Mouse (Mus musculus) large intestine, adult 2 months (tissue): Measurements from ENCODE around the gene Vps26b. TPM values are rescaled to one million over a fixed set of nuclear protein-coding genes. Genes with fewer than 3 reads are reported as not detected.
A peak's percentile ranks its signal among the peaks of the same experiment; 100 is the strongest.

Source experiments
- DNase-seq: peaks from one replicate; pipeline ENCODE4 v3.0.0-alpha.2; 2012; ENCODE audit warnings: low read depth, low spot score
- WGBS: fragments of 180-500 bp; shearing (Covaris S2); methylation state at CpG from one replicate; pipeline ENCODE4 v1.1.7; 2018; 5-methylcytosine and 5-hydroxymethylcytosine counted together
- polyA plus RNA-seq: library from polyadenylated mRNA; depleted of rRNA; stranded (reverse); fragments of >200 nt; gene quantifications from 2 replicates; pipeline ENCODE4 v1.2.3, GENCODE M21; 2012; rRNA removed

The Vps26b gene
- polyA plus RNA-seq, result 15.1 and 24.5 TPM in 2 replicates

DNA sequence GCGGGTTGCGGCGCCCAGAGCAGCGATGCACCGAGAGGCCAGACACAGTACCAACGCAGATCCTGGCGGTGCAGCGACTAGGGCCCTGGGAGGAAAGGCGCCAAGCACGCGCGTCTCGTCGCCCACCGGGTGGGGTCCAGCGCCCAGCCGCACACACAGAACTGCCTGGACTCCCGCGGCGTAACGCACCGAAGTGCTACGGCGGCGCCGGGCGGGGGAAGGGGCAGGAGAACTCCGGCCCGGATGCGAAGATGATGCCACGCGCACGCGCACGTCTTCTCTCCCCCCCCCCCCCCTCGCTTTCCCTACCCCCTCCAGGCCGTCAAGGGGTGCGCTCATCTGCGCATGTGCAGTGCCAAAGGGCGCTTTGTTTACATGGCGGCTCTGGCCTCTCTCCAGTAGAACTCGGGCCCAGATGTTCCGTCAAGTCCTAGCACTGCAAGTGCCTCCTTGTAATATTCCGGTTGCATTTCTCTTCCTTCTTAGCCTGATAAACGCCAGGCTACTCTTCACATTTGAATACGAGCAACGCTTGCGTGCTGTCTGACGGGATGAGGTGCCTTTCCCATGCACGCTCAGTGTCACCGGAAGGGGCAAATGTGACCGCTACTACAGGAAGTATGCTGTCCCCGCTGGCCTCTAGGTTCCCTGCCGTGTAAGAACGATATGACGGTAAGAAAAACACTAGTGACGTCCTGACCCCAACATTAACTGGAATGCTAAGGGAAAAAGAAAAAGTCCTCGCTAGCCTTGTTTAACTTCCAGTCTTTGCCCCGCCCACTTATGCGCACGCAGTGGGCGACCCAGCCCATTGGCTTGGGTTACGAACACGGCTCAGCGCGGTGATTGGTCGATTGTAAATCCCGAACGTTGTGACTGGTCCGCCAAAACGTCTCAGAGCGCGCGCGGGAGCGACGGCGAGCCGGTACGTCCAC is at the start of gene Vps26b, which contains the start of gene Ncapd3:
Vps26b (minus strand) TSS at position 238 of the 935 bp plus-strand sequence.
Ncapd3 (plus strand) TSS at position 348 of the 935 bp plus-strand sequence.
- DNase-seq, result peak; percentile 91
- under 1% methylated on average over 80 of the region's 80 CpGs for WGBS

DNA sequence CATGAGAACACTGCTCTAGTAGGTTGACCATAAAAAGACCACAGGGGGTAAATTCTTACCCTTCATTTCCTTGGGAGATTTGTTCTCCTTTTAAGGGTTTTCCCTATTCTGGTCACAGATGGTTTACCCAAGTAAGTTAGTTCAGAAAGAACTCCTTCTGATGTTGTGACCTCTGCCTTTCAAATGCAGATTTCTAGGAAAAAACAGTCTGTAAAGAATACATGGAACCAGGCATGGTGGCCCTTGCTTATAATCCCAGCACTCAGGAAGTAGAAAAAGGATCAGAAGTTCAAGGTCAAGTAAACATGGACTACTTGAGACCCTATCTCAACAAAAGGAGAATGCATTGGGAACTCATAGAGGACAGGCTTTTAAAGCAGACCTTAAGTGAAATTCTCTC is 45.9 kb upstream of the Vps26b start:
- no peak for DNase-seq

DNA sequence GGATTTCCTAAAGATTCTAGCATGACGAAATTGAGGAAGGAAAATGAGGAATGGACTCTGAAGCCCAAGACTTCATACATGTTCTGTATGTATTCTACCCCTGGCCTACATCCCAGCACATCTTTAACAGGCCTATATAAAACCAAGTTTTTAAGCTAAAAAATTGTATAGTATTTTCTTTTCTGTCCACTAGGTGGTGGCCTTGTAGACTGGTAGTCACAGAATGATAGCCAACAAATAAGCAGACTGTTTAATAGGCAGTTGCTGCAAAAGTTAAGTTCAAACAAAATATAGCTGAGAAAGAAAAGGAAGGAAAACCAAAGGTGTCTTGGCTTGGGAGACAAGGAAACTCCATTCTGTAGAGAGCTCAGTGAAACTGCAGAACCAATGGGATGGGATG is 44.8 kb upstream of the Vps26b start:
- 86% methylated on average over 1 of the region's 1 CpGs for WGBS
- no peak for DNase-seq

DNA sequence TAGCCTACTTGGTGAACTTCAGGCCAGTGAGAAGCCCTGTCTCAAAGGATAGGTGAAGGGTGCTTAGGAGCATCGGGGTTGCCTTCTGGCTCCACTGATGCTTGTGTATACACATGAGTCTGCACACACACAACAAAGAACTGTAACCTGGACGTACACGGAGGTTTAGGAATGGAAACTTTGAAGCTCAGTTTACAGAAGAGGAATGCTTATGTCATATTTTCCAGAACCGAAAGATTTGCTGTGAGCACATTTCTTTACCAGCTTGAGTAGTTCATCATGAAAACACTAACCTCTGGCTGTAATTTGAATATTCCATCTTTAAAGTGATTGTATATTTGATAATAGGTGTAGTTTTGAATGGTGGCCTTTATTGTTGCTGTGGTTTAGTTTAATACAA is 41.0 kb upstream of the Vps26b start:
- WGBS, result 81% methylated on average over 4 of the region's 4 CpGs
- no peak for DNase-seq

DNA sequence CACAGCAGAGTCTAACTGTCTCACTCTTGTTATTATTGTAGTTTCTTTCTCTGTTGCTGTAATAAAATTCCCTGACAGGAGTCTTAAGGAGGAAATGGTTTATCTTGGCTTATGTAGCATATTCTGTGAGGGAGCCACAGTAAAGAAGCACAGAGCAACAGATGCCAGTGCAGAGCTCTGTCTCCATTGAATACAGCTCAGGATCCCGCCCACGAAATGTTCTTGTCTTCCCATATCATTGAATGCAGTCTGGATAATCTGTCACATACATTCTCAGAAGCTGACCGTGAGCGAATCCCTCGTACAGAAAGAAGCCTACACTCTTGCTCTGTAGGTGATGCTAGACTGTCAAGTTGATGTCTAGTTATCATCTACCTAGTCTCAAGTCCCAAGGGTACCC is 28.5 kb upstream of the Vps26b start:
- WGBS, result 87% methylated on average over 5 of the region's 5 CpGs
- DNase-seq, result no peak

DNA sequence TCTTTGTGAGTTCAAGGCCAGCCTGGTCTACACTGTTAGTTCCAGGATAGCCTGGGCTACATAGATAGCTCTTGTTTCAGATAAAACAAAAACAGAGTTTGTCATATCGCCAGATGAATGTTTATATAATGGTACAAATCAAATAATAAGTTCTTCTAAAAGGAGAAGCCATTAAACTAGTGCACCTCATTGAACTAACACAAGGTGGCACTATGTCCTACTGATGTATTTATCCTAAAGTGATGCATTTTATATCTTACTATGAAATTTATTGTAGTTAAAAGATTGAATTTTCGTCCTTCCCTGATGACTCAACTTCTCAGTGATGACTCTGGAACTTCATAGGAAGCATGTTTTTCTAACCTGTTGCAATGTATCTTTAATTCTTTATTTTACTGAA is 19.6 kb upstream of the Vps26b start:
- WGBS, result 73% methylated on average over 2 of the region's 2 CpGs
- DNase-seq, result no peak

DNA sequence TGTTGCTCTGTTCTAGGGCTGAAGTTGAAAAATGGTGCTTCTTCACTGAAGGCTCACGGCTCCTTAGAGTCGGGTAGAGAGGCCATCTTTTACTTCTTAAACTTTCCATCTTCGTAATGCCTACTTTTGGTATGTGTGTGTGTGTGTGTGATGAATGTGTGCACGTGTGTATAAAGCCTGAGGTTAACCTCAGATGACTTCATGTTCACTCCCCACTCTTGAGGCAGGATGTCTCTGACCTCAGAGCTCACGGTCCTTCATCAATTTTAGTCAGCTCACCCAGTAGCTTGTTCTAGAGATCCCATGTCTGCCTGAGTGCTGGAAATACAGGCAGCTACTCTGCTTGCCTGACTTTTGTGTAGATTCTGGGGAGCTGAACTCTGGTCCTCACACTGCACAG is 14.0 kb upstream of the Vps26b start:
- whole genome bisulfite sequencing, result 80% methylated on average over 5 of the region's 5 CpGs
- DNase-seq, result no peak

DNA sequence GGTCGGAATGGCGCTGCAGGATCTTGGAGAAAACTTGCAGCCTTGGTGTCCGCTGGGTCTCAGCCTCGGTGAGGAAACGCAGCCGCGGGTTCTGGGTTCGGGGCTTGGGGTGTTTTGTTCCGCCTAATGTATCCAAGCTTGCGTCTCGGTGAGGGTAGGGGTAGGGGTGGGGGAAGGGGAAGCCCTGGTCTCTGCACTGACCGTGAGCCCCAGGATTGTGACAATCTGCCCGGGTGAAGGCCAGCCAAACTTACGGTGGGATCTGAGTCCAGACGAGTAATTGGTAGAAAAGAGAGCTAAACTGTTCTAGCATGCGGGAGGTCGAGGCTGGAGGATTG is 867 bp upstream of the Vps26b start:
- WGBS, result under 1% methylated on average over 17 of the region's 17 CpGs

DNA sequence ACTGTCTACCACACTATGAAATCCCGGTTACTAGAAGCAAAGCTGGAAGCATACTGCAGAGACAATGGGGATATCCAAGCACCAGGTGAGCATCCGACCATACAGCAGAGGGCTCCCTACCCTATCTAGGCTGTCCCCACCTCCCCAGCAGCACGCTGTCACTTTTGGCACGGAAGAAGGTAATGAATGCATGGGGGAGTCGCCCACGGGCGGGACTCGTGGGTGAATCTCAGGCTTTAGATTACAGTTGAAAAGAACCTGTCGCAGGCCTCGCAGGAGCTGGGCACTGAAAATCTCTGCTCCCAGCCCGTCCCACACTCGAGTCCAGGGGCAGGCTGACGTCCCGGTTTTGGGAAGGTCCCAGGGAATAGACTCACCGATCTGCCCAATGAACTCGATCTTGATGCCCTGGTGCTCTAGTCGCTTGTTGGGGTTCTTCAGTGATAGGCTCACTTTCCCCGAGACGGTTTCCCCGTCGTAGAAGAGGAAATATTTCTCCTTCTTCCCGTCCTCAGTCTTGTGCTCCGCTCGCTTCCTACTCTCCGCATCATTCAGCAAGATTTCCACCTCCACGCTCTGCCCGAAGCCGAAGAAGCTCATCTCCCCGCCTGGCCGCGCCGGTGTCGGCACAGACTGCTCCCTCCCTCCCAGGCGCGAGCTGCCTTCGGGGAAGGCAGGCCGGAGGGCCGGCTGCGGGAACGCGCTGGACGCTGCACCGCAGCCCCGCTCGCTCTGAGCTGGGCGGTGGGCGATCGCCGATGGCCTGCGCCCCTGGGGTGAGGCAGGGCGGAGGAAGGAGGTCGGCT is 640 bp downstream of the Vps26b start:
- WGBS, result under 1% methylated on average over 52 of the region's 52 CpGs
- peak; percentile 27 for DNase-seq

More for the DNA sequence above, 867 bp upstream of the Vps26b start:
- DNase-seq, result peak; percentile 4

DNA sequence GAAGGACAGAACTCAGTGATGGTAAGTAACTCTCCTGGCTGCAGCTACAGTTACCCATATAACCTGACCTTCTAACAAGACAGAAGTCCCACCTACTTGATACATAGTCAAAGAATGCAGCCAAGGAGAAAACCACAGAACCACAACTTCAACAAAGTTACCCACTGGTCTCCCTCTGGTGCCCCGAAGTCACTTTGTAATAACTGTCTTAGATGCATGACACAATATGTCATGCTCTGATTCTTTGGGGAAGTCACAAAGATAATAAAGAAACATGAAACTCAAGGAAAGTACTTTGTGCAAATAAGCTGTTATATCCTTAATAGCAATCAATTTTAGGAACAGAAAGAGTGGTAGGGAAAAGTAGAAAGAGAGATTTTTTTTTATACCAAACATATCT is 3.2 kb downstream of the Vps26b start:
- WGBS, result 43% methylated on average over 1 of the region's 1 CpGs
- no peak for DNase-seq

DNA sequence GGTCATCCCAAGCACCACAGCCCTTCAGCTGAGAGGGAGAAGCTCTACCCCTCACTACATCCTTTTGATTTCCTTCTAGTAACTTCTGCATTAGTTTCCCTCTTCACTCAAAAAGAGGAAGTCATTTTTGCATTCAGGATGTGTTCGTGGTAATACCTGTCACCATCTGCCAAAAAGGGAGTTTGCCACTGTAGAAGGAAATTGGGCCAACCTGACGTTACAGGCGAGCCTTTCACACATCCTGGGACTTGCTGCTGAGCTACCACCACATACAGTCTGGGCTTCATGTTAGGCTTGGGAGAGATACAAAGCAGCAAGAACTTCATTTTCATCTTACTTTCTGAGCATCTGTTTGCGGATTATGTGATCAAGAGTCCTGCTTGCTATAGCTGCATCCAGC is 6.2 kb downstream of the Vps26b start:
- 67% methylated on average over 4 of the region's 4 CpGs for WGBS
- no peak for DNase-seq

DNA sequence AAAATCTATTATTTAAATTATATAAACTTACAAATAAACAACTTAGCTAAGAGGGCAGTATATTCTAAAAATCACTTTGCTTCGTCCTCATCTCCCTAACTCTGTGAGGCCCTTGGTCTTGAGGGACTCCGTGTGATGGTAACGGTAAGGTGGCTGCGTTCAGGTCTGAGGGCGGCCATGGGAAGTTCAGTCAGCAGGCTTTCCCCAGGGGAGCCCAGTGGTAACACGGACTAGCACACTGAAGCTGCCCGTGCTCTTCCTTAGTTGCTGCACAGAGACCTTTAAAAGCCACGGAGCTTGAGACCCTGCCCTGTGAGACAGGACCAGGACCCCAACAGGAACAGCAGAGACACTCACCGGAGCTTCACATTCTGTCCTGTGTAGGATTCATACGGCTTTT is 10.9 kb downstream of the Vps26b start:
- DNase-seq, result no peak
- WGBS, result 94% methylated on average over 10 of the region's 10 CpGs

DNA sequence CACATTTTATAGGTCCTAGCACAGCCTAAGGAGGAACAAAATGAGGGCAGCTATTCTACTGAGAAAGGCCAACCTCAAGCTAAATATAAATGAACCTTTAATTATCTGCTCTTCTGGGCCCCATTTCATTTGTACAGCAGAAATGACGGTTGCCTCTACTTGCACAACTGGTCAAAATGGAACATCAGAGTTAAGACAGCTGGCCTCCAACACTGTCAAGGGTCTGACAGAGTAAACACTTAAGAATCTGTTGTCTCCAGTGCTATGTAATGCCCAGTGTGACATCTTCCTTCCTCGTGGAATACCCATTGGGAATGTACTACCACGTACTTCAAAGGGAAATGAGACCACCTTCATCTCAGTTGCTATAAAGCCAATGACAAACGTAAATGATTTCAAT is 18.3 kb downstream of the Vps26b start:
- 85% methylated on average over 4 of the region's 4 CpGs for WGBS
- no peak for DNase-seq

DNA sequence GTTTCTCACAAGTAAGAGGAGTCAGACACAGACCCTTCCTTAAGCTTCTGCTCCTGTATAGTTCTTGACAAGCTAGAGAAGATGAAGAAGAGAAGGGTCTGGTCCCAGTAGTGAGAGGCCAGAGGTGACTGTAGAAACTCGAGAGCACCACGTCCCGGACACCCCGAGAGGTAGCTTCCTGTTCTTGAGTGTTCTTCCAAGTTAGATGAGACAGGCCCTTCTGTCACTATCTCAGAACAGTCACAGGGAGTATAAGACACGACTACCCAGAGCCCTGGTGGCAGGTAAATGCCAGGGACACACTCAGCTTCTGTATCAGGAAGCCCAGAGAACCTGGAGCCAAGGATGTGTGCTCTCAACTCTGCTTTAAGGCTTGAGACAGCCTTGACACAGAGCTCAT is 20.6 kb downstream of the Vps26b start:
- WGBS, result 85% methylated on average over 5 of the region's 5 CpGs
- no peak for DNase-seq

DNA sequence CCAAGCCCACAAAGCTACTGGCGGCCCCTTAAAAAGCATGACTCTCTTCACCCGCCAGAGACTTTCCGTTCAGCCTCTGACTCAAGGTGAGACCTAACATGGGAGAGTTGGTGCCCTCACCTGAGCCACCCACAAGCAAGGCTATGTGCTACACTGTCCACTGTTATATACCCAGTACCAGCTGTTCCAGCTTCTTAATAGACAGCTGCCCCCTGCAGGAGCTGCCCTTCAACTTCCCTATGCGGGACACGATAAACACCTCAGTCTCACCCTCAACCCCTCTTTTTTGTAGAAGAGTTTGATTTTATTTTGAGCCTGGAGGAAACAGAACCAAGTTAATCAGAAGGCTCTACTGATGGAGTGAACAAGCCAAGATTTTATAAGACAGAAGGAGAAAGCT is 23.0 kb downstream of the Vps26b start:
- DNase-seq, result no peak
- WGBS, result 89% methylated on average over 5 of the region's 5 CpGs

DNA sequence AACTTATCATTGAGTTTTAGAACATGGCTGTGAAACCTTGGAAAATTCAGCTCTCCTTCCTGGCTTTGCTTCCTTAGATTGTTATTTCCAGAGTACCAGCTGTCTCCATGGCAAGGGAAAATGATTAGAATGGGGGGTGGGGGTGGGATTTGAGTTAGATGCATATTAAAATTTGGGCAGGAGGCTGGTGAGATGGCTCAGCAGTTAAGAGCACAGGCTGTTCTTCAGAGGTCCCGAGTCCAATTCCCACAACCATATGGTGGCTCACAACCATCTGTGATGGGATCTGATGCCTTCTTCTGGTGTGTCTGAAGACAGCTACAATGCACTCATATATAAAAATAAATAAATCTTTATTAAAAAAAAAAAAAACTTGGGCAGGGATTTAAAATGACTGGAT is 23.9 kb downstream of the Vps26b start:
- 81% methylated on average over 1 of the region's 1 CpGs for WGBS
- DNase-seq, result no peak

DNA sequence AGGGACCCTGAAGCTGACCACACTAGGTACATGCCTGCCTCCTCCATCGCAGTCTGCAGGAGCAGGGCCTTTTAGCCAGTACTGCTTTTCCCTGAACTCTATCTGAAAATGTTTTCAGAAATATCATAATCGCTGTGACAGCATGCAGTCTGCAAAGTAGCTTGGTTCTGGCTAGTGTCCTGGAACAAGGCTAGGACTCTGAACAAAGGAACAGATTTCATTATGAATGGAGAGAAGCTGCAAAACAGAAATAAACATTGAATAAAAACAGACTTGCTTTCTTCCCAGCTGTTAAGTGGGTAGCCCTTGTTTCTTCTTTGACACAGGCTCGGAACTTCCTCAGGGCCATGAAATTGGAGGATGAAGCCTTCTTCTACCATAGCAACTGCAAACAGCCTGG is 24.6 kb downstream of the Vps26b start:
- 87% methylated on average over 3 of the region's 3 CpGs for WGBS
- no peak for DNase-seq

DNA sequence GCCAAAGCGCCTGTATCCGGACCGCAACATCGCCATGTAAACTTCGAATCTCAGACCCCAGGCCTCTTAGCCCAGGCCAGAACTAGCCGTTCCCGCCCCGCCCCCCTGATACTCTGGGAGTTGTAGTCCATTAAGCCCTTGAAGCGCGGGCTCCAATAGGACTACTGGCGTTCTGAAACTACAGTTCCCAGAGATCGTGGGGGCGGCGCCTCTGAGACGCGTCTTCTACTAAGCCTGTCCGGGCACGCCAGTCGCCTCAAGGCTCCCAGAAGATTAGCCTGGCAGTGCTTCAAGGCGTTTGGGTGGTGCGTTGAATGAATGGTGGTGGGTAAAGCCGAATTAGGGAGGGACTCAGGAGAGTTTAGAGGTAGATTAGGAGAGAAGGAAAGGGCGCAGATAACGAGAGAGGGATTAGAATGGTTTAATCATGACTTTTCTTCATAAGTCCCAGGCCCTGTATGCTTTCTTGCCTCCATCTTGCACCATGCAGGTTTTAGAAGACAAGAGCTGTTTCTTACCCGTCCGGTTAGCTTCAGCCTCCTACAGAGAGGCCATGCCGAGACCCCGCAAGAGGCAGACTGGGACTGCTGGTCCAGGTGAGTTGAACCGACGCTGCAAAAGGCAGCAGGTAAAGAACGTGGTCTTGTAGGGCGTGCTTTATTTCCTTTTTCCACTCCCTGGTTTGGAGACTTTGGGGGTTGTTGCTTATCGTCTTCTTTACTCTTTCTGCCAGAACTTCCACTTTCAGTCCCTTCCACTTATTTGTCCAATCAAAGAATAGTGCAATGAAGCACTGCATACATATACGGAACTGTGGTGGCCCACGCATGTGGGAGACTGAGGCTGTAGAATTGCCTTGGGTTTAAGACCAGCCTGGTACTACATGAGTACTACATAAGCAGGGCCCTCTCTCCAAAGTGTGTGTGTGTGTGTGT is 30.1 kb downstream of the Vps26b start, which contains the start of the genes Acad8 and Thyn1:
Acad8 (minus strand) TSS at position 106 of the 935 bp plus-strand sequence.
Thyn1 (plus strand) TSS at position 250 of the 935 bp plus-strand sequence.
- WGBS, result 1% methylated on average over 35 of the region's 35 CpGs
- peak; percentile 88 for DNase-seq

DNA sequence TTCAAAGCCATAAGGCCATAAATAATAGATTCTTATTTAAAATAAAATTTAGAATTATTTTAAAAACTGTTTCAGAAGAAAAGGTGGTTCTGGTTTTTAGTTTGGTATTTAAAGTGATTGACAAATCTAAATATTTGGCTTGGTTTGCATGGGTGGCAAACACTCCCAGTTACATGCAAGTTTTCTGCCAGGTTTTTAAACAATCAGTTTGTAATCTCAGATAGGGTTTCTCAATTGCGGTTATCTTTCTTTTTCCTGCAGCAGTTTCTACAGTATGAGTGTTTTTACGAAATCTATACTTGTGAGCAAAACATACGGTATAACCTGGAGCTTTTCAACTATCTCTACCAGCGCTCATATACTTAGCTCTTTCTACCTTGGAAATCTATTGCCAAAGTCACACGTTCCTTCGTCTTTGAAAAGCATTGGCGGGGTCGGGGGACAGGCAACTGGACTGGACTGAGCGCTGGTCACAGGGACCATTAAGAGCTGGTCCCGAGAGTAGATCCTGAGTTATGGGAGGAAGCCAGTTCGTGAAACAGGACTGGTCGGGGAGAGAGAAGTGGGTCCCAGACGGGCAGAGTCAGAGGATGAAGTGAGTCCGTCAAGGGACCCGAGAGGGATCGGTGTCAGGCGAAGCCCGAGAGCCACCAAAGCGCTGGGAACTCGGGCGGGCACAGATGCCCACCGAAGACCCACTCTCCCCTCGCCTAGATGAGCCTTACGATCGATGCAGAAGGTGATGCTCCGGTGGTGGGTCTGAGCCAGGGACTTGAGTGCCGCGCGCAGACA is 31.0 kb downstream of the Vps26b start:
- WGBS, result 1% methylated on average over 29 of the region's 29 CpGs
- DNase-seq, result peak; percentile 21
